In genomic region chr5:136199526-136199925, GRCm38 (mm10) we compare ENCODE assay signal across 8 mouse cellular contexts. TPM values are rescaled to one million over a fixed set of nuclear protein-coding genes. Genes with fewer than 3 reads are reported as not detected.
DNase-seq lines count a peak whose midpoint lies in the region; ATAC-seq and TF ChIP-seq lines count a peak whose summit lies in the region.

No protein-coding gene starts in this region.

- H3K4me1 ChIP-seq in brown adipose tissue, adult 24 weeks (ENCODE audit: control insufficient read depth, insufficient read depth, insufficient read length, low read length): peaks cover 6% of the 10 kb centered on the region; the same call in 1 of the 2 replicates
- no peaks in the 10 kb centered on the region for H3K4me1 ChIP-seq in hindbrain, embryonic 11.5 days (replicated peaks; ENCODE audit: control insufficient read depth, insufficient read depth, low read length)
- peaks cover 12% of the 10 kb centered on the region for H3K4me1 ChIP-seq in limb, embryonic 15.5 days
- H3K4me1 ChIP-seq in stomach, embryonic 15.5 days: peaks cover 11% of the 10 kb centered on the region

- peak overlapping the region; percentile 92; the same call in 1 of the 2 replicates for H3K27ac ChIP-seq in left cerebral cortex, adult 2 months
- peak overlapping the region; percentile 79 for H3K27ac ChIP-seq in brown adipose tissue, adult 24 weeks (replicated peaks; ENCODE audit: low read depth, low read length)
- peak overlapping the region; percentile 54; the same call in 1 of the 2 replicates for H3K27ac ChIP-seq in hindbrain, embryonic 11.5 days (ENCODE audit: low read depth, low read length)
- H3K27ac ChIP-seq in limb, embryonic 15.5 days: no peak overlapping the region; the same call in 1 of the 2 replicates
- peak overlapping the region; percentile 84; the same call in 1 of the 2 replicates for H3K27ac ChIP-seq in stomach, embryonic 15.5 days

- ATAC-seq in hindbrain, embryonic 11.5 days (ENCODE audit: low FRiP score): no peak
- ATAC-seq in limb, embryonic 15.5 days (ENCODE audit: insufficient number of reproducible peaks, low FRiP score, low TSS enrichment, low read depth): no peak
- no peak for ATAC-seq in stomach, embryonic 15.5 days (ENCODE audit: insufficient read depth, low FRiP score, low read depth)

- H3K36me3 ChIP-seq in hindbrain, embryonic 11.5 days (ENCODE audit: control insufficient read depth, insufficient read depth, low read length): 0 out of 2 replicates have a peak, but pooled peaks cover 3% of the 10 kb centered on the region
- peaks cover 28% of the 10 kb centered on the region for H3K36me3 ChIP-seq in limb, embryonic 15.5 days
- H3K36me3 ChIP-seq in stomach, embryonic 15.5 days: peaks cover 18% of the 10 kb centered on the region

- WGBS in hindbrain, embryonic 11.5 days: 31% methylated on average over 11 of the region's 11 CpGs
- WGBS in limb, embryonic 15.5 days: 28% methylated on average over 11 of the region's 11 CpGs
- WGBS in stomach, embryonic 15.5 days: 30% methylated on average over 11 of the region's 11 CpGs

- intact Hi-C loops in left cerebral cortex, adult 2 months (cut with DNase I): no loop called here
- intact Hi-C loops in left cerebral cortex, postnatal 10 days (cut with DNase I): no loop called here

- no peak for DNase-seq in left cerebral cortex, adult 2 months (ENCODE audit: extremely low spot score in 1 of 2, low spot score in 2 of 2)
- no peak for DNase-seq in left cerebral cortex, postnatal 10 days (ENCODE audit: extremely low spot score in 1 of 2, low spot score in 2 of 2)
- peak; percentile 37 for DNase-seq in hindbrain, embryonic 11.5 days (ENCODE audit: low spot score)
- DNase-seq in adrenal gland, adult 8-10 months: no peak
- no peak for DNase-seq in left cerebral cortex, adult 9 months (ENCODE audit: low spot score in 2 of 2)

- peak overlapping the region; percentile 88 for H3K4me3 ChIP-seq in left cerebral cortex, adult 2 months
- peak overlapping the region; percentile 57; the same call in 1 of the 2 replicates for H3K4me3 ChIP-seq in brown adipose tissue, adult 24 weeks (ENCODE audit: insufficient read depth, low read depth, low read length)
- H3K4me3 ChIP-seq in hindbrain, embryonic 11.5 days (ENCODE audit: low read depth, low read length): peak overlapping the region; percentile 90
- peak overlapping the region; percentile 98 for H3K4me3 ChIP-seq in limb, embryonic 15.5 days
- peak overlapping the region; percentile 99 for H3K4me3 ChIP-seq in stomach, embryonic 15.5 days (replicated peaks)

- TF ChIP-seq CTCF in left cerebral cortex, adult 2 months (IDR thresholded peaks at IDR 0.05): no peak

- peak overlapping the region; percentile 47 for H3K4me2 ChIP-seq in hindbrain, embryonic 11.5 days (replicated peaks; ENCODE audit: low read depth, low read length)
- H3K4me2 ChIP-seq in limb, embryonic 15.5 days: peak overlapping the region; percentile 81
- H3K4me2 ChIP-seq in stomach, embryonic 15.5 days: peak overlapping the region; percentile 62

- H3K27me3 ChIP-seq in hindbrain, embryonic 11.5 days (ENCODE audit: control insufficient read depth, insufficient read depth, low read length): no peaks in the 10 kb centered on the region
- H3K27me3 ChIP-seq in limb, embryonic 15.5 days: no peaks in the 10 kb centered on the region
- H3K27me3 ChIP-seq in stomach, embryonic 15.5 days (replicated peaks): no peaks in the 10 kb centered on the region

- peak overlapping the region; percentile 74 for H3K9ac ChIP-seq in hindbrain, embryonic 11.5 days (ENCODE audit: low read depth, low read length)
- H3K9ac ChIP-seq in limb, embryonic 15.5 days: peak overlapping the region; percentile 23; the same call in 1 of the 2 replicates
- H3K9ac ChIP-seq in stomach, embryonic 15.5 days: no peak overlapping the region

- H3K9me3 ChIP-seq in hindbrain, embryonic 11.5 days (ENCODE audit: control insufficient read depth, low read length): no peaks in the 10 kb centered on the region
- no peaks in the 10 kb centered on the region for H3K9me3 ChIP-seq in limb, embryonic 15.5 days
- H3K9me3 ChIP-seq in stomach, embryonic 15.5 days: no peaks in the 10 kb centered on the region

RNA-seq across cellular contexts. Expression of gene Prkrip1, which starts 0.8 kb away (rescaled TPM):
- total RNA-seq in left cerebral cortex, adult 2 months (2021): 10 to 100 TPM; 34.7 to 37.7 TPM
- 10 to 100 TPM; 41.2 to 42.4 TPM for total RNA-seq in left cerebral cortex, postnatal 10 days (2021)
- polyA plus RNA-seq in brown adipose tissue, adult 24 weeks (2012; ENCODE audit: insufficient read depth, insufficient read length, missing spikeins): 38.5 and 40.6 TPM in 2 replicates
- polyA plus RNA-seq in hindbrain, embryonic 11.5 days (2014; fragmentation: Nextera tagmentation; extraction: Ambion mirVana): 86.1 and 87.6 TPM in 2 replicates
- polyA plus RNA-seq in limb, embryonic 15.5 days (2015; fragmentation: Nextera tagmentation; extraction: Ambion mirVana): 45.2 and 51.0 TPM in 2 replicates
- polyA plus RNA-seq in stomach, embryonic 15.5 days (2015; fragmentation: Nextera tagmentation; extraction: Ambion mirVana): 36.8 and 41.7 TPM in 2 replicates
- total RNA-seq in adrenal gland, adult 8-10 months (2022): 10 to 100 TPM; 28.2 to 37.8 (median 33.4) TPM

RNA-seq across cellular contexts. Expression of gene Orai2, which starts 29.0 kb away (rescaled TPM):
- 10 to 100 TPM; 46.7 to 48.8 TPM for total RNA-seq in left cerebral cortex, adult 2 months (2021)
- 10 to 100 TPM; 59.8 to 62.6 TPM for total RNA-seq in left cerebral cortex, postnatal 10 days (2021)
- polyA plus RNA-seq in brown adipose tissue, adult 24 weeks (2012; ENCODE audit: insufficient read depth, insufficient read length, missing spikeins): 0.52 and 1.7 TPM in 2 replicates
- polyA plus RNA-seq in hindbrain, embryonic 11.5 days (2014; fragmentation: Nextera tagmentation; extraction: Ambion mirVana): 8.2 and 8.3 TPM in 2 replicates
- 8.3 and 10.3 TPM in 2 replicates for polyA plus RNA-seq in limb, embryonic 15.5 days (2015; fragmentation: Nextera tagmentation; extraction: Ambion mirVana)
- 7.0 and 7.5 TPM in 2 replicates for polyA plus RNA-seq in stomach, embryonic 15.5 days (2015; fragmentation: Nextera tagmentation; extraction: Ambion mirVana)
- total RNA-seq in adrenal gland, adult 8-10 months (2022): 1 to 10 TPM; 2.5 to 5.7 (median 4.6) TPM

RNA-seq across cellular contexts. Expression of gene Sh2b2, which starts 46.8 kb away (rescaled TPM):
- total RNA-seq in left cerebral cortex, adult 2 months (2021): 1 to 10 TPM; 7.4 to 9.4 TPM
- 10 to 100 TPM; 13.4 to 16.3 TPM for total RNA-seq in left cerebral cortex, postnatal 10 days (2021)
- polyA plus RNA-seq in brown adipose tissue, adult 24 weeks (2012; ENCODE audit: insufficient read depth, insufficient read length, missing spikeins): 67.4 and 106 TPM in 2 replicates
- 9.9 and 11.2 TPM in 2 replicates for polyA plus RNA-seq in hindbrain, embryonic 11.5 days (2014; fragmentation: Nextera tagmentation; extraction: Ambion mirVana)
- polyA plus RNA-seq in limb, embryonic 15.5 days (2015; fragmentation: Nextera tagmentation; extraction: Ambion mirVana): 4.9 and 5.8 TPM in 2 replicates
- 3.1 and 3.4 TPM in 2 replicates for polyA plus RNA-seq in stomach, embryonic 15.5 days (2015; fragmentation: Nextera tagmentation; extraction: Ambion mirVana)
- 10 to 100 TPM in 2 of 4 experiments, 1 to 10 TPM in 2; 7.2 to 14.9 (median 11.4) TPM for total RNA-seq in adrenal gland, adult 8-10 months (2022)
